Mouse (Mus musculus): ENCODE results near the gene Col1a1. TPM values are rescaled to one million over a fixed set of nuclear protein-coding genes. Genes with fewer than 3 reads are reported as not detected.

Col1a1 gene
- total and polyA plus RNA-seq, 2 experiments from 2014 or later = 53.0 to 73.3 TPM

- Histone ChIP-seq H3K27ac (peak overlapping the region; percentile 89), H3K36me3 (ENCODE audit: insufficient read depth, low read length) (no peaks in the 10 kb centered on the region), H3K4me2 (ENCODE audit: low read depth, low read length) (peak overlapping the region; percentile 99), H3K9me3 (ENCODE audit: low read length) (no peaks in the 10 kb centered on the region), H3K27me3 (ENCODE audit: insufficient read depth, low read length) (no peaks in the 10 kb centered on the region), H3K4me3 (ENCODE audit: low read length) (peak overlapping the region; percentile 74), H3K4me1 (ENCODE audit: insufficient read depth, low read length) (peaks cover 32% of the 10 kb centered on the region), H3K9ac (replicated peaks; ENCODE audit: low read length) (peak overlapping the region; percentile 85)
- ATAC-seq = no peak
- DNase-seq (ENCODE audit: low spot score) = no peak
- 13% methylated on average over 10 of the region's 10 CpGs for WGBS
- no peak for TF ChIP-seq CTCF (IDR thresholded peaks at IDR 0.05; ENCODE audit: low read depth)
These were observed 52.9 kb downstream of the Col1a1 start for GRCm38 (mm10) chr11:94988780-94989561.

DNA sequence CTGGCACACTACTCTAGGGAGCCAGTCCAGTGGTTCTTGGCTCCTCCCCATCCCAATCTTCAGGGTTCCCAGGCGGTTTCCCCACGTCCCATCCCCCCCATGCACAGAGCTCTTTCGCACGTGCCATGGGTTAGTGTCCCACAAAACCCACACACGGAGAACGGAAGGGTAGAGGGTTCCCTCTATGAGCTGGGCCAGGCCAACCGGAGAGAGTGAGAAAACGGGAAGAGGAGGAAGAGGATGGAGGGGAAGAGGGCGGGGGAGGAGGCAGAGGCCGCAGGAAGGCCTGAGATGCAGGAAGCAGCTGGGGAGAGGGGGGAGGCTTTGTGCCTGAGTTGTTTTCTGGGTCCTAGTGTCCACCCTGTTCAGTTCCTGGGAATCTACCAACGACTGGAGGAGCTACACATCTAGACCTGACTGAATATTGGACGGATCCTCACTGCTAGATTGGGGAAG is 53.6 kb downstream of the Col1a1 start:
- peak overlapping the region; percentile 99 for H3K4me2 ChIP-seq (ENCODE audit: low read depth, low read length)
- DNase-seq (ENCODE audit: low spot score) (peak; percentile 94), ATAC-seq (peak; percentile 71)
- no peaks in the 10 kb centered on the region for H3K27me3 ChIP-seq (ENCODE audit: insufficient read depth, low read length)
- WGBS = under 1% methylated on average over 12 of the region's 12 CpGs
- no peaks in the 10 kb centered on the region for H3K36me3 ChIP-seq (ENCODE audit: insufficient read depth, low read length)
- TF ChIP-seq CTCF (IDR thresholded peaks at IDR 0.05; ENCODE audit: low read depth) = no peak
- H3K4me3 ChIP-seq (ENCODE audit: low read length) = peak overlapping the region; percentile 74
- H3K4me1 ChIP-seq (ENCODE audit: insufficient read depth, low read length) = peaks cover 37% of the 10 kb centered on the region
- H3K9ac ChIP-seq (replicated peaks; ENCODE audit: low read length) = peak overlapping the region; percentile 85
- peak overlapping the region; percentile 89 for H3K27ac ChIP-seq
- no peaks in the 10 kb centered on the region for H3K9me3 ChIP-seq (ENCODE audit: low read length)

DNA sequence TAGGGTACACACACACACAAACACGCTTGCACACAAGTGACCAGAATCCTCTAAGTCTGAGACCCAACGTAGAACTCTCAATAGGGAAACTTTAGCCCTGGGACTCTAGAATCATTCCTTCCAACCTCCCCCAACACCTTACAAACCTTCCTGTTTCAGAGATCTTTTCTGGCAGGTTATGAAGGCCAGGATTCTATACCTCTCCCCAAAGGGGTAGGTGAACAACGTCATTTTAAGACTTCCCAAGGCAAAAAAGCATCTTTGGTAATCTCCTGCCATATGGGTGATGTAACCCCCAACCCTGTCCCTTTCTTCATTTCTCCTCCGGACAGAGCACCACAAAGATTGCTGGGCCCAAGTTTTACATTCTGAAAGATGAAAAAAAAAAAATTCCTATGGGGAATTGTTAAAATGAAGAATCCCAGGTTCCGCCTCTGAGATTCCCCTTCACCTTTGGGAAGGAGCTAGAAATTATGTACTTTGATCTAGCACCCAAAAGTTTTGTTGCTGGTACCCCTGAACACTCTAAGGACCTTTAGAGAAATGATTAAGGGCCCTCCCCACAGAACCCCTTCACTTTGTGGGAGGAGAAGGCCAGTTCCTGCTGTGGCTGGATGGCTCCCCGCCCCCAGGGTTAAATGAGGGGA is 54.2 kb downstream of the Col1a1 start:
- TF ChIP-seq CTCF (IDR thresholded peaks at IDR 0.05; ENCODE audit: low read depth) = no peak
- WGBS = 41% methylated on average over 6 of the region's 6 CpGs
- peaks cover 43% of the 10 kb centered on the region for H3K4me1 ChIP-seq (ENCODE audit: insufficient read depth, low read length)
- DNase-seq (ENCODE audit: low spot score) (no peak), ATAC-seq (no peak)
- peak overlapping the region; percentile 99 for H3K4me2 ChIP-seq (ENCODE audit: low read depth, low read length)
- peak overlapping the region; percentile 89 for H3K27ac ChIP-seq
- no peaks in the 10 kb centered on the region for H3K27me3 ChIP-seq (ENCODE audit: insufficient read depth, low read length)
- peak overlapping the region; percentile 74 for H3K4me3 ChIP-seq (ENCODE audit: low read length)
- H3K9ac ChIP-seq (replicated peaks; ENCODE audit: low read length) = peak overlapping the region; percentile 85
- no peaks in the 10 kb centered on the region for H3K36me3 ChIP-seq (ENCODE audit: insufficient read depth, low read length)
- H3K9me3 ChIP-seq (ENCODE audit: low read length) = no peaks in the 10 kb centered on the region

DNA sequence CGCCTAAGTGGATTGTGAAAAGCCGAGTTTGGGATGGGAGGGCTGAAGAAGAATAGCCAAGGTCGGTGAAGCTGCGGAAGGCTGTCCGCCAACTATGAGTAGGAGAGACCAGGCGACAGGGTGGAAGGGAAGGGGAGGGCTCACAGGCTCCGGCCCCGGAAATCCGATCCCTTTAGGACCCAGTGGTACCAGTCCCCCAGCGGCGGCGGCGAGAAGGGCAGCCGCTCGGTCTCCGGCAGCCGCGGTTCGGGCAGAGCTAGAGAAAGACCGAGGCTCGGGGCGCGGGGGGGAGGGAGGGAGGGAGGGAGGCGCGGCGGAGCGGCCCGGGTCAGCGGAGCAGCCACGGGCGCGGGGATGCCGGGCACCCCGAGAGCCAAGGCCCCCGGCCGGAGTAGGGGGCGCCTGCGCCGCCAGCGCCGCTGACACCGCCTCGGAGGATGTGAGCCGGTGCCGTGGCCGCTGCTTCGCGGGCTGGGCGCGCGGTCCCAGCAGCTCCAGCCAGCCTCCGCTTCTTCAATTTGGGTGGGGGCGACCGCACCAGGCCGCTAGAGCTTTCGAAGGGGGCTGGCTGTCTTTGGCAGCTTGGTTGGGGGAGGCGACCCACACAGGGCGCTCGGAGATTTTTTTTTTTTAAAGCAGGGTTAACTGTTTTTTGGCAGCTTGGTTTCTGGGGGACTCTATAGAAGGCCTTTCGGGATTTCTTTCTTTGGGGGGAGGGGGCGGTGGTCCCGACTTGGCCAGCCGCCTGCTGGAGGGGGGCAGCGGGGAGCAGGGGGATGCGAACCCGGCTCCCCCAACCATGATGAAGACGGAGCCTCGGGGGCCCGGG is 54.9 kb downstream of the Col1a1 start, which contains the start of gene Ppp1r9b:
Gene Ppp1r9b, plus strand, starts transcription at position 287 of the 829 bp plus-strand sequence.
- H3K4me1 ChIP-seq (ENCODE audit: insufficient read depth, low read length) = peaks cover 48% of the 10 kb centered on the region
- H3K9me3 ChIP-seq (ENCODE audit: low read length) = no peaks in the 10 kb centered on the region
- ATAC-seq (peak; percentile 87), DNase-seq (ENCODE audit: low spot score) (peak; percentile 93)
- H3K27me3 ChIP-seq (ENCODE audit: insufficient read depth, low read length) = no peaks in the 10 kb centered on the region
- WGBS = 2% methylated on average over 60 of the region's 69 CpGs
- peak within 1 kb of the TSS; percentile 85 for H3K9ac ChIP-seq (replicated peaks; ENCODE audit: low read length)
- H3K4me3 ChIP-seq (ENCODE audit: low read length) = peak within 1 kb of the TSS; percentile 74
- H3K4me2 ChIP-seq (ENCODE audit: low read depth, low read length) = peak within 1 kb of the TSS; percentile 99
- H3K27ac ChIP-seq = peak within 1 kb of the TSS; percentile 89
- TF ChIP-seq CTCF (IDR thresholded peaks at IDR 0.05; ENCODE audit: low read depth) = peak; percentile 79
- H3K36me3 ChIP-seq (ENCODE audit: insufficient read depth, low read length) = no peaks in the 10 kb centered on the region

- Histone ChIP-seq H3K4me3 (ENCODE audit: low read length) (peak overlapping the region; percentile 74), H3K9ac (replicated peaks; ENCODE audit: low read length) (peak overlapping the region; percentile 85), H3K9me3 (ENCODE audit: low read length) (no peaks in the 10 kb centered on the region), H3K27ac (peak overlapping the region; percentile 89), H3K36me3 (ENCODE audit: insufficient read depth, low read length) (peaks cover 6% of the 10 kb centered on the region), H3K4me2 (ENCODE audit: low read depth, low read length) (peak overlapping the region; percentile 99), H3K4me1 (ENCODE audit: insufficient read depth, low read length) (peaks cover 52% of the 10 kb centered on the region), H3K27me3 (ENCODE audit: insufficient read depth, low read length) (no peaks in the 10 kb centered on the region)
- WGBS = under 1% methylated on average over 91 of the region's 99 CpGs
- no peak for TF ChIP-seq CTCF (IDR thresholded peaks at IDR 0.05; ENCODE audit: low read depth)
- peak; percentile 60 for DNase-seq (ENCODE audit: low spot score)
- ATAC-seq = no peak
These were observed 55.8 kb downstream of the Col1a1 start for GRCm38 (mm10) chr11:94991641-94992479.

DNA sequence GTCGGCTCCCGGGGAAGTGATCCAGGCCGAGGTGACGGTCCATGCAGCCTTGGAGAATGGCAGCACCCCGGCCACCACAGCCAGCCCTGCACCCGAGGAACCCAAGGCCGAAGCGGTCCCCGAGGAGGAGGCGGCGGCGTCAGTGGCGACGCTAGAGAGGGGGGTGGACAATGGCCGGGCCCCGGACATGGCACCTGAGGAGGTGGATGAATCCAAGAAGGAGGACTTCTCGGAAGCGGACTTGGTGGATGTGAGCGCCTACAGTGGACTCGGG is 56.4 kb downstream of the Col1a1 start:
- Histone ChIP-seq H3K9ac (replicated peaks; ENCODE audit: low read length) (peak overlapping the region; percentile 85), H3K36me3 (ENCODE audit: insufficient read depth, low read length) (peaks cover 11% of the 10 kb centered on the region), H3K4me1 (ENCODE audit: insufficient read depth, low read length) (peaks cover 50% of the 10 kb centered on the region), H3K9me3 (ENCODE audit: low read length) (no peaks in the 10 kb centered on the region), H3K27me3 (ENCODE audit: insufficient read depth, low read length) (no peaks in the 10 kb centered on the region), H3K4me2 (ENCODE audit: low read depth, low read length) (peak overlapping the region; percentile 99), H3K27ac (peak overlapping the region; percentile 89; the same call in 1 of the 2 replicates), H3K4me3 (ENCODE audit: low read length) (peak overlapping the region; percentile 74)
- DNase-seq (ENCODE audit: low spot score) (no peak), ATAC-seq (no peak)
- under 1% methylated on average over 20 of the region's 20 CpGs for WGBS
- TF ChIP-seq CTCF (IDR thresholded peaks at IDR 0.05; ENCODE audit: low read depth) = no peak

Measured in hindbrain, postnatal 0 days (tissue).